Mouse (Mus musculus): ENCODE measurements at regions not wholly inside any gene's neighbourhood (a gene's known extent, or its start where the extent isn't known, plus 50 kb on each side); places are given as distances from the start of the nearest gene placed in this dataset.

- WGBS = 77% methylated on average over 7 of the region's 7 CpGs
- H3K4me3 ChIP-seq = no peak overlapping the region
- ATAC-seq (ENCODE audit: low FRiP score, low read depth) = no peak
Measured at GRCm38 (mm10) chr8:8562268-8562667, 98.8 kb downstream of the Efnb2 start.

GRCm38 (mm10) chr8:8558050-8558449 lies 103.0 kb downstream of the Efnb2 start:
- H3K27ac ChIP-seq = no peak overlapping the region
- 59% methylated on average over 7 of the region's 7 CpGs for WGBS
- H3K4me2 ChIP-seq (replicated peaks) = no peak overlapping the region
- H3K27me3 ChIP-seq = peaks cover 3% of the 10 kb centered on the region; the same call in 1 of the 2 replicates
- ATAC-seq (ENCODE audit: low FRiP score, low read depth) = no peak
- H3K9ac ChIP-seq = no peak overlapping the region
- H3K36me3 ChIP-seq = no peaks in the 10 kb centered on the region
- peaks cover 20% of the 10 kb centered on the region for H3K4me1 ChIP-seq
- H3K4me3 ChIP-seq = no peak overlapping the region
- no peaks in the 10 kb centered on the region for H3K9me3 ChIP-seq

More at GRCm38 (mm10) chr8:8562268-8562667, 98.8 kb downstream of the Efnb2 start:
- no peak overlapping the region for H3K9ac ChIP-seq
- H3K36me3 ChIP-seq = no peaks in the 10 kb centered on the region
- peaks cover 7% of the 10 kb centered on the region for H3K4me1 ChIP-seq
- no peak overlapping the region for H3K27ac ChIP-seq
- no peak overlapping the region for H3K4me2 ChIP-seq (replicated peaks)
- H3K9me3 ChIP-seq = no peaks in the 10 kb centered on the region
- peaks cover 6% of the 10 kb centered on the region; the same call in 1 of the 2 replicates for H3K27me3 ChIP-seq

DNA sequence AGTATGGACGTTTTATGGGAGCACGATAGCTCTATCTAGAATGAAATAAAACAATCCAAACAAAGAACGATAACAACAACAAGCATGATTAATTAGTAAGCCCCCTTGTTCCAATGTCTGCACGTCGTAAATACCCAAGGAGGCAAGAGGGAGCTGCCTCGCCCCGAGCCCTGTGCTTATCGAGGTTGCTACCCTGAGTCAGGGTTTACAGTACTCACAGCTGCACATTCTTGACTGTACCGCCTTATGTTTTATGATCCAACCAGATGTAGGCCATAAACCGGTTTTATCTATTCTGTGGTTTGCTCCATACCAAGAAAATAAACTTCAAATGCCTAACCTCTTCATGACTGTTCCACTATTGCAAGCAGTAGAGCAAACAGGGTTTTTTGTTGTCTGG lies 104.9 kb downstream of the Efnb2 start:
- Histone ChIP-seq H3K4me3 (no peak overlapping the region), H3K36me3 (no peaks in the 10 kb centered on the region), H3K4me2 (replicated peaks) (no peak overlapping the region), H3K27me3 (no peaks in the 10 kb centered on the region), H3K9ac (no peak overlapping the region), H3K27ac (0 out of 2 replicates have a peak overlapping the region, but pooled peaks have one; percentile 33), H3K4me1 (peaks cover 20% of the 10 kb centered on the region), H3K9me3 (no peaks in the 10 kb centered on the region)
- peak; percentile 61 for ATAC-seq (ENCODE audit: low FRiP score, low read depth)
- 19% methylated on average over 10 of the region's 10 CpGs for WGBS

DNA sequence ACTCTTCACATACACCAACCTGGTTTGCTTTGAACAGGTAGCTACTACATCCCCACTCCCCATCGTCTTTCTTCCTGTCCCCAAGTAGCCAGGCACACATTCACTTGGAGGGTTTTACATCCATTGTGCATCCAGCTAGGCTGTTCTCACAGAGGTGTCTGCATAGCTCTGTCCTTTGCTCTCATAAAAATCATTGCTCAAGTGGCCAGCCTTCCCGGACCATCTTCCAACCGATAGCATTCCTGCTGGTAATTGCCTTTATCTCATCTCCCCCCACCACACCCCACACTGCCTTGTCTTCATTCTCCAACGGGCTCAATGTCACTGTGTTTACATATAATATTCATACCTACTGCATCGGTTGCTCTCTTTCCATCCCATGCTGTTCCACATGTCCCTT lies 106.4 kb downstream of the Efnb2 start:
- no peak for ATAC-seq (ENCODE audit: low FRiP score, low read depth)
- Histone ChIP-seq H3K4me2 (replicated peaks) (no peak overlapping the region), H3K9me3 (no peaks in the 10 kb centered on the region), H3K4me3 (no peak overlapping the region), H3K9ac (no peak overlapping the region), H3K27me3 (no peaks in the 10 kb centered on the region), H3K36me3 (no peaks in the 10 kb centered on the region), H3K4me1 (peaks cover 20% of the 10 kb centered on the region), H3K27ac (no peak overlapping the region)
- WGBS = 89% methylated on average over 5 of the region's 5 CpGs

- H3K4me1 ChIP-seq = peaks cover 17% of the 10 kb centered on the region
- WGBS = 89% methylated on average over 1 of the region's 1 CpGs
- H3K27me3 ChIP-seq = no peaks in the 10 kb centered on the region
- H3K4me3 ChIP-seq = no peak overlapping the region
- no peaks in the 10 kb centered on the region for H3K36me3 ChIP-seq
- H3K9me3 ChIP-seq = no peaks in the 10 kb centered on the region
- no peak overlapping the region for H3K4me2 ChIP-seq (replicated peaks)
- H3K27ac ChIP-seq = no peak overlapping the region
- no peak for ATAC-seq (ENCODE audit: low FRiP score, low read depth)
- no peak overlapping the region for H3K9ac ChIP-seq
Measured at GRCm38 (mm10) chr8:8552779-8553178, 108.3 kb downstream of the Efnb2 start.

- no peaks in the 10 kb centered on the region for H3K4me1 ChIP-seq
- H3K4me3 ChIP-seq = no peak overlapping the region
- no peaks in the 10 kb centered on the region for H3K9me3 ChIP-seq
- no peak overlapping the region for H3K4me2 ChIP-seq (replicated peaks)
- no peak overlapping the region for H3K9ac ChIP-seq
- no peak overlapping the region for H3K27ac ChIP-seq
- ATAC-seq (ENCODE audit: low FRiP score, low read depth) = no peak
- H3K36me3 ChIP-seq = no peaks in the 10 kb centered on the region
- H3K27me3 ChIP-seq = no peaks in the 10 kb centered on the region
- WGBS = 78% methylated on average over 5 of the region's 5 CpGs
Measured at GRCm38 (mm10) chr8:8536626-8537025, 124.4 kb downstream of the Efnb2 start.

- Histone ChIP-seq H3K4me2 (replicated peaks) (no peak overlapping the region), H3K4me1 (no peaks in the 10 kb centered on the region), H3K36me3 (no peaks in the 10 kb centered on the region), H3K27ac (no peak overlapping the region), H3K4me3 (no peak overlapping the region), H3K27me3 (no peaks in the 10 kb centered on the region), H3K9ac (no peak overlapping the region), H3K9me3 (no peaks in the 10 kb centered on the region)
- WGBS = 55% methylated on average over 6 of the region's 6 CpGs
- ATAC-seq (ENCODE audit: low FRiP score, low read depth) = no peak
Measured at GRCm38 (mm10) chr8:8534787-8535186, 126.3 kb downstream of the Efnb2 start.

GRCm38 (mm10) chr8:8532907-8533306 lies 128.1 kb downstream of the Efnb2 start:
- no peak overlapping the region for H3K27ac ChIP-seq
- H3K9me3 ChIP-seq = no peaks in the 10 kb centered on the region
- H3K4me2 ChIP-seq (replicated peaks) = no peak overlapping the region
- ATAC-seq (ENCODE audit: low FRiP score, low read depth) = no peak
- H3K4me1 ChIP-seq = no peaks in the 10 kb centered on the region
- WGBS = 85% methylated on average over 5 of the region's 5 CpGs
- no peak overlapping the region for H3K4me3 ChIP-seq
- H3K9ac ChIP-seq = no peak overlapping the region
- no peaks in the 10 kb centered on the region for H3K36me3 ChIP-seq
- no peaks in the 10 kb centered on the region for H3K27me3 ChIP-seq

DNA sequence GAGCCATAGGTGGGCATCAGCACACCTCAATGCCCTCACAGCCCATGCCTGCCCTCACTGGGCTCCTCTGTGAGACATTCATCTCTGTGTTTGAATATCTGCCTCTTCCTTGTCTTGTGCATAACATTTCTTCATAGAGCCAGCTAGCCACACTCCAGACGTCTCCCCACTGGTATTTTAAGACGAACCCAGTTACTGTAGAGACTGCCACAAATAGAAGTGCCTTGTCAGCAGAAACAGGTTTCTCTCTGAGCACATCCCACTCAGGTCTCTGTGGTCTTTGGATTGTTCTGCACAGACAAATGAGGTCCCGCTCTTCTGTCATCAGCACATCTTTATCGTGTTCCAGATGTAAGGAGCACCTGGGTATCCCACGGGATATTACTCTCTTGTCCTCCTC lies 130.5 kb downstream of the Efnb2 start:
- H3K4me2 ChIP-seq (replicated peaks) = no peak overlapping the region
- no peaks in the 10 kb centered on the region for H3K4me1 ChIP-seq
- H3K9me3 ChIP-seq = no peaks in the 10 kb centered on the region
- no peak overlapping the region for H3K9ac ChIP-seq
- ATAC-seq (ENCODE audit: low FRiP score, low read depth) = no peak
- WGBS = 63% methylated on average over 5 of the region's 5 CpGs
- no peak overlapping the region for H3K4me3 ChIP-seq
- H3K27me3 ChIP-seq = no peaks in the 10 kb centered on the region
- H3K27ac ChIP-seq = no peak overlapping the region
- no peaks in the 10 kb centered on the region for H3K36me3 ChIP-seq

DNA sequence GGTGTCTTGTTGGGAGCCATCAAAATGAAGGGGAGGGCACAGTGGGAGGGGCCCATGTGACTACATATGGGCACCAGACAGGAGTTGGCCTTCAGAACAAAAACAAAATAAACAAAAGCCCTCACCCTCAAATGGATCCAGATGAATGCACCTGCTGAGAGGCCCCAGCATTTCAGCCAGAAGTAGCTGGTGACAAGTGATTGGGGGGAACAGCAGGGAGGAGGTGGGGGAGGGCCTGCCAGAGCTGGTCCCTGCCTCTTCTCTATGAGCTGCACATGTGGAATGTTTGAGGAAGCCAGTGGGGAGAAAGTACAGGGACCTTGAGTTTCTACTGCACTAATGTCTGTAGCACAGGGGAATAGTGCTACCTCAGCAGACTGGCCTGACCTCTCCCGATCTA lies 139.5 kb downstream of the Efnb2 start:
- Histone ChIP-seq H3K4me2 (replicated peaks) (no peak overlapping the region), H3K4me1 (peaks cover 3% of the 10 kb centered on the region; the same call in 1 of the 2 replicates), H3K27ac (no peak overlapping the region), H3K36me3 (no peaks in the 10 kb centered on the region), H3K4me3 (no peak overlapping the region), H3K27me3 (no peaks in the 10 kb centered on the region), H3K9me3 (peaks cover 6% of the 10 kb centered on the region; the same call in 1 of the 2 replicates), H3K9ac (no peak overlapping the region)
- ATAC-seq (ENCODE audit: low FRiP score, low read depth) = no peak
- WGBS = 76% methylated on average over 1 of the region's 1 CpGs

DNA sequence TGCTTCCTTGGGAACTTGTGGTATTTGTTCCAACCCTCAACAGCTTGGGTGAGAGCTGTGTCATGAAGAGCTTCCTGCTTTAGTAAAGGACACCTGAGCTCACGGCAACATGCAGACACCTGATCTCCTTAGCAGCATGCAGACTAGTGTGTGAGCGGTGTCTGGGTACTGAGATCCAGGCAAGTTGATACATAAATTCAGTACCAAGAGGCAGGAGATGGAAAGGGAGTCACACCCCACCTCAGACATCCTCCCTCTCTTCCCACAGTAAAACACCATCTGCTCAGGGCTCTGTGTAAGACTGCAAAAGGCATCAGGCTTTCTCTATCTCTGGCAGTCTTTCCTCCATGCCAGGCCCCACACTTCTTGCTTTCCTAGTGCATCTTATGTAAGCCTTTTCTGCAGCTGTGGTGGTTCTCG lies 141.3 kb downstream of the Efnb2 start:
- WGBS = 82% methylated on average over 3 of the region's 3 CpGs
- no peaks in the 10 kb centered on the region for H3K36me3 ChIP-seq
- H3K4me2 ChIP-seq (replicated peaks) = no peak overlapping the region
- H3K27me3 ChIP-seq = no peaks in the 10 kb centered on the region
- H3K4me3 ChIP-seq = no peak overlapping the region
- H3K9ac ChIP-seq = no peak overlapping the region
- ATAC-seq (ENCODE audit: low FRiP score, low read depth) = no peak
- peaks cover 6% of the 10 kb centered on the region; the same call in 1 of the 2 replicates for H3K9me3 ChIP-seq
- H3K4me1 ChIP-seq = peaks cover 3% of the 10 kb centered on the region; the same call in 1 of the 2 replicates
- no peak overlapping the region for H3K27ac ChIP-seq

- no peak for ATAC-seq (ENCODE audit: low FRiP score, low read depth)
- no peak overlapping the region for H3K27ac ChIP-seq
- no peak overlapping the region for H3K4me2 ChIP-seq (replicated peaks)
- H3K36me3 ChIP-seq = no peaks in the 10 kb centered on the region
- H3K4me3 ChIP-seq = no peak overlapping the region
- 79% methylated on average over 2 of the region's 2 CpGs for whole genome bisulfite sequencing
- peaks cover 8% of the 10 kb centered on the region; the same call in 1 of the 2 replicates for H3K4me1 ChIP-seq
- no peak overlapping the region for H3K9ac ChIP-seq
- H3K27me3 ChIP-seq = no peaks in the 10 kb centered on the region
- peaks cover 6% of the 10 kb centered on the region; the same call in 1 of the 2 replicates for H3K9me3 ChIP-seq
Measured at GRCm38 (mm10) chr8:8517599-8517998, 143.4 kb downstream of the Efnb2 start.

GRCm38 (mm10) chr8:8516272-8516671 lies 144.8 kb downstream of the Efnb2 start:
- no peak overlapping the region for H3K9ac ChIP-seq
- H3K4me2 ChIP-seq (replicated peaks) = no peak overlapping the region
- no peak overlapping the region for H3K4me3 ChIP-seq
- WGBS = 48% methylated on average over 1 of the region's 1 CpGs
- no peak overlapping the region for H3K27ac ChIP-seq
- no peaks in the 10 kb centered on the region for H3K27me3 ChIP-seq
- no peak for ATAC-seq (ENCODE audit: low FRiP score, low read depth)
- H3K4me1 ChIP-seq = peaks cover 5% of the 10 kb centered on the region; the same call in 1 of the 2 replicates
- no peaks in the 10 kb centered on the region for H3K36me3 ChIP-seq
- H3K9me3 ChIP-seq = peaks cover 6% of the 10 kb centered on the region; the same call in 1 of the 2 replicates

Data from limb, embryonic 13.5 days (tissue).